25 mouse cellular contexts compared by ENCODE assay signal in genomic region chr7:26071677-26072076, GRCm38 (mm10). TPM values are rescaled to one million over a fixed set of nuclear protein-coding genes. Genes with fewer than 3 reads are reported as not detected.
A peak's percentile ranks its signal among the peaks of the same experiment; 100 is the strongest.
DNase-seq lines count a peak whose midpoint lies in the region; ATAC-seq and TF ChIP-seq lines count a peak whose summit lies in the region.
"Not testable (repeated sequence)": the region's sequence is repeated elsewhere in the genome, so short reads cannot be mapped to it uniquely, and the experiment has no call there.
"Had no signal": no experiment of that assay in that cellular context is flagged by ENCODE, and none has a peak within 500 bp of the region (broad histone marks: within the 10 kb centered on the region; RNA-seq: fewer than 3 reads in every experiment).

No protein-coding gene starts in this region.

- not testable (repeated sequence) for H3K9me3 ChIP-seq in intestine, embryonic 16.5 days (ENCODE audit: control insufficient read depth, low read length); liver, postnatal 0 days (ENCODE audit: low read length)

- not testable (repeated sequence) for H3K9ac ChIP-seq in intestine, embryonic 16.5 days (ENCODE audit: low read depth, low read length); liver, postnatal 0 days (replicated peaks)

- H3K27me3 ChIP-seq in intestine, embryonic 16.5 days (replicated peaks; ENCODE audit: control insufficient read depth, insufficient read depth, low read length); liver, postnatal 0 days (ENCODE audit: insufficient read depth, low read length): not testable (repeated sequence)

- not testable (repeated sequence) for TF ChIP-seq EP300 in liver, postnatal 0 days (IDR thresholded peaks at IDR 0.05; ENCODE audit: low read depth)

- not testable (repeated sequence) for H3K36me3 ChIP-seq in intestine, embryonic 16.5 days (ENCODE audit: control insufficient read depth, insufficient read depth, low read length); liver, postnatal 0 days (replicated peaks; ENCODE audit: insufficient read depth, low read length)

- H3K27ac ChIP-seq in intestine, embryonic 16.5 days (ENCODE audit: low read length); liver, postnatal 0 days (ENCODE audit: low read depth): not testable (repeated sequence)

- ATAC-seq in frontal cortex, adult (ENCODE audit: low TSS enrichment) = 0 out of 2 replicates have a peak, but pooled peaks have one; percentile 55
- peak; percentile 63; the same call in 1 of the 2 replicates for ATAC-seq in intestine, embryonic 16.5 days
- peak; percentile 64; the same call in 1 of the 2 replicates for ATAC-seq in liver, postnatal 0 days

- not testable (repeated sequence) for TF ChIP-seq CTCF in liver, postnatal 0 days (IDR thresholded peaks at IDR 0.05; ENCODE audit: low read depth)

- DNase-seq in WW6 (ENCODE audit: low read depth, low spot score) = peak; percentile 14
- DNase-seq in embryo, embryonic 9.5 days (ENCODE audit: extremely low spot score) = peak; percentile 0
- peak; percentile 30 for DNase-seq in liver, postnatal 0 days
- peak; percentile 0 for DNase-seq in mesoderm, embryonic 11.5 days (ENCODE audit: low read depth, low spot score)
- DNase-seq in testis, postnatal 10 days (ENCODE audit: low spot score) = peak; percentile 27

- H3K4me1 ChIP-seq in intestine, embryonic 16.5 days (ENCODE audit: control insufficient read depth, insufficient read depth, low read length); liver, postnatal 0 days (ENCODE audit: insufficient read depth): not testable (repeated sequence)

- not testable (repeated sequence) for H3K4me3 ChIP-seq in intestine, embryonic 16.5 days (ENCODE audit: low read length); liver, postnatal 0 days (ENCODE audit: low read depth, low read length)

- H3K4me2 ChIP-seq in intestine, embryonic 16.5 days (ENCODE audit: low read depth, low read length); liver, postnatal 0 days (ENCODE audit: low read depth, low read length): not testable (repeated sequence)

- 50% methylated on average over 29 of the region's 29 CpGs for WGBS in intestine, embryonic 16.5 days
- 49% methylated on average over 29 of the region's 29 CpGs for WGBS in liver, postnatal 0 days (ENCODE audit: insufficient replicate concordance)

RNA-seq across cellular contexts. Expression of gene Cyp2b13, which starts 10.4 kb away (rescaled TPM):
- not detected in 2 replicates for polyA plus RNA-seq in intestine, embryonic 16.5 days (2015; fragmentation: Nextera tagmentation; extraction: Ambion mirVana)
- 1.7 TPM in 2 replicates for polyA plus RNA-seq in liver, postnatal 0 days (2015; fragmentation: Nextera tagmentation; extraction: Ambion mirVana)
- polyA plus RNA-seq: adrenal gland, adult 2 months; cerebellum, adult 2 months; cortical plate, adult 2 months; embryonic facial prominence, embryonic 12.5 days; embryonic facial prominence, embryonic 15.5 days; erythroblast, embryonic 14.5 days; forebrain, embryonic 10.5 days; forebrain, embryonic 13.5 days; forebrain, embryonic 16.5 days; frontal cortex, adult 2 months; G1E; heart, embryonic 12.5 days; heart, embryonic 15.5 days; hindbrain, embryonic 10.5 days; hindbrain, embryonic 13.5 days; hindbrain, embryonic 16.5 days; intestine, postnatal 0 days; Patski had no signal
